Mouse (Mus musculus) layer of hippocampus, adult 2 months (tissue): ENCODE measurements around the gene Chd9. TPM values are rescaled to one million over a fixed set of nuclear protein-coding genes. Genes with fewer than 3 reads are reported as not detected.
"Not testable (repeated sequence)": the region's sequence is repeated elsewhere in the genome, so short reads cannot be mapped to it uniquely, and the experiment has no call there.

Source experiments
- DNase-seq, 2 experiments: peaks; one replicate each; pipeline ENCODE4 v3.0.0; 2022; ENCODE audit warnings: low spot score in 2 of 2
- H3K27ac ChIP-seq: fragments of 200-600 bp; 2 replicates; pipeline ENCODE4 v1.8.1; 2022
- H3K4me3 ChIP-seq: fragments of 200-600 bp; 2 replicates; pipeline ENCODE4 v1.8.1; 2022; ENCODE audit warnings: mild to moderate bottlenecking
- CTCF ChIP-seq: fragments of 200-600 bp; conservative IDR thresholded peaks from 2 replicates; pipeline ENCODE4 v1.8.1; 2022; ENCODE audit warnings: antibody characterized with exemption, mild to moderate bottlenecking, moderate library complexity
- total RNA-seq, 2 experiments: library from RNA; stranded (reverse); gene quantifications; 2 replicates each; pipeline ENCODE4 v1.2.3; 2021

Gene Chd9
- total RNA-seq, 2 experiments from 2014 or later, result 254 to 256 TPM

DNA sequence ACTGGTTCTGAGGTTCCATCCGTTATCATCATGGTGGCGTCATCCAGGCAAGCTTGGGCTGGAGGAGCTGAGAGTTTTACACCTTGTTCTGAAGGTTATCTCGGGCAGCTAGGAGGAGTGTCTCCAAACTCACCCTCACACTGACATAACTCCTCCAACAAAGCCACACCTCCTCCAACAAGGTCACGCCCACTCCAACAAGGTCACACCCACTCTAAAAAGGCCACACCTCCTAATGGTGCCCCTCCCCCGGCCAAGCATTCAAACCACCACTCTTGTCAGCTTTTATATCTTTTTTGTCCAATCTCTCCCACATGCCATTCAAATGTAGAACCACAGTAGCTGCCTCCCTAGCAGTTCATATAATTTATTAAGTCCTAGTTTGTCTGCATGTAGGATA lies 53.0 kb downstream of the Chd9 start:
- no peak for DNase-seq
- TF ChIP-seq CTCF, result no peak
- Histone ChIP-seq H3K4me3 (no peak overlapping the region), H3K27ac (no peak overlapping the region)

DNA sequence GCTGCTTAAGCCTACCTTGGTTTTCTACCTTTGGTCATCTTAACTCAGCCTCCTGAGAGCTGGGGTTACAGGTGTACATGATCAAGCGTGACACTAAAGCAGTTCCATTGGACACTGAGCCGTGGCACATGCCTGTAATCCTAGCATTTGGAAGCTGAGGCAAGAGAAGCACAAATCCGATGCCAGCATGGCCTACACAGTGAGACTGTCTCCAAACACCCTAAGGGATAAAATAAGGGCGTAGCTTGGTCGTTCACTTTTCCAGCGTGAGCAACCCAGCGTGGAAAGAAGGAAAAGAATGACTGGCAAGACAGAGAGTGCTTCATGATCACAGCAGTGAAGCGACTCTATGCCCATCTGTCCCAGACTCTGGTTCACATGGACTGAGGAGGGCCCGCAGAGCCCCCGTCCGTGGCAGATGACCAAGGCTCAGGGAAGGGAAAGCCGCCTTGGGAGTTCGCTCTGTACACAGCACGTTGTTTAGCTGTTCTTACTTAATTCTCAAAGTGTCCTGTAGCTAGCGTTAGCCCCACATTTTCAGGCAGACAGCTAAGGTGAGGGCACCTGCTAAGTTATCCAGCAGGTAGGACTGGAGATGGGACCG lies 54.0 kb downstream of the Chd9 start:
- DNase-seq, result no peak
- no peak for TF ChIP-seq CTCF
- H3K27ac ChIP-seq, result no peak overlapping the region
- no peak overlapping the region for H3K4me3 ChIP-seq

DNA sequence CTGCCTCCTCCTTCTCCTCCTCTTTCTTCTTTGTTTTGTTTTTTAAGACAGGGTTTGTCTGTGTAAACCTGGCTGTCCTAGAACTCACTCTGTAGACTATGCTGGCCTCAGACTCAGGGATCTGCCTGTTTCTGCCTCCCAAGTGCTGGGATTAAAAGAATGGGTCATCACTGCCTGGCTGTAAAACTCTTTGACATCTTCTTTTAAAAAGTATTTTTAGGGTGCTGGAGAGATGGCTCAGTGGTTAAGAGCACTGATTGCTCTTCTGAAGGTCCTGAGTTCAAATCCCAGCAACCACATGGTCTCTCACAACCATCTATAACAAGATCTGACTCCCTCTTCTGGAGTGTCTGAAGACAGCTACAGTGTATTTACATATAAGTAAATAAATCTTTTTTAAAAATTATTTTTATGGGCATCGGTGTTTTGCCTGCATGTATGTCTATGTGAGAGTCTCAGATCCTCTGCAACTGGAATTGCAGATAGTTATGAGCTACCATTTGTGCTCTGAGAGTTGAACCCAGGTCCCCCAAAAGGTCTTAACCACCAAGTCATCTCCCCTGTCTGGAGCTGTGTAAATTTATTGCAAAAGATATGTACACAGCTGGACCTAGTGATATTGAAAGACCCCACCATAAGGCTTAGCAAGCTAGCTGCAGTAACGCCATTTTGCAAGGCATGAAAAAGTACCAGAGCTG lies 57.7 kb downstream of the Chd9 start:
- DNase-seq, result no peak
- H3K4me3 ChIP-seq, result no peak overlapping the region
- TF ChIP-seq CTCF, result peak; percentile 21
- H3K27ac ChIP-seq, result 0 out of 2 replicates have a peak overlapping the region, but pooled peaks have one; percentile 29

DNA sequence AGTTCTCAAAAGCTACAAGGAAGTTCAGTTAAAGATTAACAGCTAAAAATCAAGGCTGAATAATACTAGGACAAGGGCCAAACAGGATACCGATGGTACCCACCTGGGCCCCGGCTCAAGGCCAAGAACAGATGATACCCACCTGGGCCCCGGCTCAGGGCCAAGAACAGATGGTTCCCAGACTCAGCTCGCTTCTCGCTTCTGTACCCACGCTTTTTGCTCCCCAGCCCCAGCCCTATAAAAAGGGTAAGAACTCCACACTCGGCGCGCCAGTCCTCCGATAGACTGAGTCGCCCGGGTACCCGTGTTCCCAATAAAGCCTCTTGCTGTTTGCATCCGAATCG lies 58.2 kb downstream of the Chd9 start:
- H3K27ac ChIP-seq, H3K4me3 ChIP-seq, DNase-seq: not testable (repeated sequence)

DNA sequence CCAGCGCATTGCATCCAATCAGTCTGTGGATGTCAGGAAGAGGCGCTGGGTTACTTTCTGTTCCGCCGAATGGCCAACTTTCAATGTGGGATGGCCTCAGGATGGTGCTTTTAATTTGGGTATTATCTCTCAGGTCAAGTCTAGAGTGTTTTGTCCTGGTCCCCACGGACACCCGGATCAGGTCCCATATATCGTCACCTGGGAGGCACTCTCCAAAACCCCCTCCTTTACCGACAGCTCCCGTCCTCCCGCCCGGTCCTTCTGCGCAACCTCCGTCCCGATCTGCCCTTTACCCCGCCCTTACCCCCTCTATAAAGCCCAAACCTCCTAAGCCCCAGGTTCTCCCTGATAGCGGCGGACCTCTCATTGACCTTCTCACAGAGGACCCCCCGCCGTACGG lies 59.2 kb downstream of the Chd9 start:
- H3K4me3 ChIP-seq, result peak overlapping the region; percentile 44
- H3K27ac ChIP-seq, DNase-seq: not testable (repeated sequence)

DNA sequence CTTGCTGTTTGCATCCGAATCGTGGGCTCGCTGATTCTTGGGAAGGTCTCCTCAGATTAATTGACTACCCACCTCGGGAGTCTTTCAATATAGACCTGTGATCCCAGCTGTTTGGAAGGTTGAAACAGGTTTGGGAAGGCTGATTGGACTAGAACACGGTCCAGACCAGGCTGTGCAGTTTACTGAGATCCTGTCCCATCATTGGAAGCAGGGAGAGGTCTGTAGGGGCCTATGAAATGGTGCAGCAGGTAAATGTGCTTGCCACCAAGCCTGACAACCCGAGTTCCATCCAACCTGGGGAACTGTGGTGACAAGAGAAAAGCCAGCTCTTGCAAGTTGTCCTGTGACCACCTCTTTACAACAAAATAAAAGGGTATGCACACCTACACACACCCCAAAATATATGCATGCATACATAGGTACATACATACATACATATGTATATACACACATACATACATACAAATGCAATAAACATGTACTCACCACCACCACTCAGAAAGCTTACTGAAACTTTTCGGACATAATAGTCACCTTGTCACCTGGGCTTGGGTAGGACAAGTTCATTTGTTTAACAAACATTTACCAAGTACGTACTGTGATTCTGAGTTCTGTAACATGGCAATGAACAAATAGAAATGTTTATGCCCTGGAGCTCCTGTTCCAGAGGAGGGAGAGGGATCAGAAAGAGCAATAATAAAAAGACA lies 63.9 kb downstream of the Chd9 start:
- peak overlapping the region; percentile 54; the same call in 1 of the 2 replicates for H3K27ac ChIP-seq
- no peak for TF ChIP-seq CTCF
- DNase-seq, result no peak
- no peak overlapping the region; the same call in 1 of the 2 replicates for H3K4me3 ChIP-seq

DNA sequence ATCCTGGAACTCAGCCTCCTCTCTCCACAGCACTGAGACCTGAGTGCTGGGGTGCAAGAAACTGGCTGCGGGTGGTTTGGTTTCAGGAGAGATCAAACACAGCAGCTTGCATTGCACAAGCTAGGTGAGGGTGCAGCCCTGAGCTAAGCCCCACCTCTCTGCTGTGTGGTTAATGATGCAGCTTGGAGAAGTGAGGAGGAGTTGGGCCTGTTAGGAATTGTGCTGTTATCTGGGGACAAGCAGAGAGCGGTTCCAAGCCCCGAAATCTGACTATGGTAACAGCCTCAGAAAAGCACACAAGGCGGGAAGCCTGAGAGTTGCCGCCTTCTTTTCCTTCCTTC lies 64.4 kb downstream of the Chd9 start:
- no peak for DNase-seq
- H3K27ac ChIP-seq, result peak overlapping the region; percentile 54; the same call in 1 of the 2 replicates
- no peak for TF ChIP-seq CTCF
- H3K4me3 ChIP-seq, result no peak overlapping the region; the same call in 1 of the 2 replicates

DNA sequence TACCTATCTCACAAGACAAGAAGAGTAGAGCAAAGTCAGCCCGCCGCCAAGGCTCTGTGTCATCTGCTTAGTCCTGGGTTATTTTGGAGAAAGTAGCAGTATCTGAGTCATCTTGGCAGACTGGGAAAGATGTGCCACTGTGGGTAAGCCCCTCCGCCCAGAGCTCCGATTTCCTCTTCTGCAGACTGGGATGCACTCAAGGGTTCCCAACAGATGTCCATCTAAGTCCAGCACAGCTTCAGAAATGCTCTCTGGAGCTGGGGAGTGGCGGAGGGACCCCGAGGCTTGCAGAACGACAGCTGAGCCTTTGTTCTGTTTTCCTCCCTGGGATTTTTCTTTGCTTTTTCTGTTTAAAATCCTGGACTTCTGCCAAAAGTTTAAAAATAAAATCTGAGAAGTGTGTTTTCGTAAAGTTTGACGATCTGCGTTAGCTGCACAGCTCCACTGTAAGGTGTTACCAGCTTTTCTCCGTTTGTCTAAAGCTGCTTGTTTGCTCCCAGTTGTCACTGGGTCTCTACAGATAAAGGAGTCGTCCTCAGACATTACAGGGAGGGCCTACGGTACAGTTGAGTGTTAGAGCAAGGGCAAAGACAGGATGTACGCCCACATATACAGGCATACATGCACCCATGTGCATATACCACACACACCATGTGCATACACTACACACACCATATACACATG lies 66.2 kb downstream of the Chd9 start:
- Histone ChIP-seq H3K27ac (peak overlapping the region; percentile 19; the same call in 1 of the 2 replicates), H3K4me3 (no peak overlapping the region; the same call in 1 of the 2 replicates)
- no peak for DNase-seq
- TF ChIP-seq CTCF, result no peak

DNA sequence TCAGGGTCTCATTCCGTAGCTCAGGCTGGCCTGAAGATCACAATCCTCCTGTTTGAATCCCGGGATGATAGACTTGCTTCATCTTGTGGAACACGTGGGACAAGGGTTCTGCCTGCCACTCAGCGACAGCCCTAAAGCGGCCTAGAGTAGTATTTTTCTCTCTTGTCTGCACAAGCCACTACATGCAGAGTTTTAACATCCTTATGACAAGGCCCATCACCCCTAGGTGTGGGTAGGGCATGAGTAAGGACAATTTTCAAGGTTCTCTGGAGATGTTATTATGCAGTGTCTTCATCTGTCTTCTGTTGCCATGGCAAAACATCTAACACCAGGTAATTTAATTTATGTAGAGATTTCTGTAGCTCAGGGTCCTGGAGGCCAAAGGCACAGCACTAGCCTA lies 69.2 kb downstream of the Chd9 start:
- no peak for DNase-seq
- Histone ChIP-seq H3K27ac (no peak overlapping the region), H3K4me3 (no peak overlapping the region)
- TF ChIP-seq CTCF, result no peak

DNA sequence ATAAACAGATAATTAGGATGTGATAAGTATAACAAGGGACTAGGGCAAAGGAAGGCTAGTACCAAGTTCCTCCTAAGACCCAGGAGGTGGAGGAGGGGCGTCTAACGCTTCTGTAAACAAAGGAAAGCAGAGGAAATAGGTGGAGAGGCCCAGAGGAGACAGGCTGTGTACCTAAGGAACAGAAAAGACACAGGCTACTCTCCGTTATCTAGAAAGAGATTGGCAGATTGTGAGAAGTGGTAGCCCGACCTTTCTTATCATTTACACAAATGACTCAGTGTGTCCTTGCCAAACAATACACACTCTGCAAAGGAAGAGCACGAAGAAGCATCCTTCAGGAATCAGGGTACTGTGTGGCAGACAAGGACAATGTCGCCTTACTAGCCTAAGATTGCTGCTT lies 70.4 kb downstream of the Chd9 start:
- DNase-seq, result no peak
- H3K27ac ChIP-seq, result no peak overlapping the region

DNA sequence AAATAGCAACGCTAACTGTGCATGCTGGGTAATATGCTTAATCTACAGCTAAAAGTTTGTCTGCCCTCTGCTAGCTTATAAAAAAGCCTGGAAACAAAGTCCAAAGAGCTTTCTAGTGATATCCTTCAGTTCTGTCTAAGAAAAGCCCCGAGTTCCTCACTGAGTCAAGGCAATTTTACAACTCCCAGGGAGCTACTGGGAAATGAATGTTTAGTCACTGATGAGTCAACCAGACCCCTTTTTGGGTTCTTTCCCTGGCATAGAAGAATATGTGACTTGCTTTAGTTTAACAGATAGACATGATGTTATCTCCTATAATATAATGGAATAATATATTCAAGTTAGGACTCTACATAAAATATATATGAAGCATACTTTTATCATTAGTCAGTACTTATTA lies 73.8 kb downstream of the Chd9 start:
- TF ChIP-seq CTCF, result no peak
- Histone ChIP-seq H3K27ac (no peak overlapping the region), H3K4me3 (no peak overlapping the region)
- no peak for DNase-seq

More for the DNA sequence above, 70.4 kb downstream of the Chd9 start:
- H3K4me3 ChIP-seq, result no peak overlapping the region
- no peak for TF ChIP-seq CTCF

DNA sequence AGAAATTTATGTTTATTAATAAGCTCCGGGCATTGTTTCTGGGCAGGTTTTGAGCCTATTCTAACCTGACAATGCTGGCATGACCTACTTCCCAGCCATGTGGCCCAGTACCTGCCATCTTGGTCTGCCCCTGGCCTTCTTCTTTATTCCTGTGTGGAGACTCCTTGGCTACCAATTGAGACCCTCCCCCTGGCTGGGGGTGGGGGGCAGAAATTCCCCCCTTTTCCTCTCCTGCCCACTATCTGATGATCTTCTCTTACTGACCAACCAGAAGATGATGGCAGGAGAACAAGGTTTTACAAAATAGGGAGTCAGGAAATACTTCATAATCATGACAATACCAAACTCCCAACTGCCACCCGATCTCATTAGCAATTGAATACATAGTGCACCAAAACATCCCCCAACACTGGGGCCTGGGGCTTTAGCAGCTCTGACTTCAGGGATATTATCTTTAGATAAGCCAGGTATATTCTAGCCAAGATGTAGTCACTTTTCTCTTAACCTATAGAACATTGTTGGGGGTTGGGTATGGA lies 76.1 kb downstream of the Chd9 start:
- Histone ChIP-seq H3K4me3 (no peak overlapping the region), H3K27ac (no peak overlapping the region)
- TF ChIP-seq CTCF, result no peak
- DNase-seq, result no peak

DNA sequence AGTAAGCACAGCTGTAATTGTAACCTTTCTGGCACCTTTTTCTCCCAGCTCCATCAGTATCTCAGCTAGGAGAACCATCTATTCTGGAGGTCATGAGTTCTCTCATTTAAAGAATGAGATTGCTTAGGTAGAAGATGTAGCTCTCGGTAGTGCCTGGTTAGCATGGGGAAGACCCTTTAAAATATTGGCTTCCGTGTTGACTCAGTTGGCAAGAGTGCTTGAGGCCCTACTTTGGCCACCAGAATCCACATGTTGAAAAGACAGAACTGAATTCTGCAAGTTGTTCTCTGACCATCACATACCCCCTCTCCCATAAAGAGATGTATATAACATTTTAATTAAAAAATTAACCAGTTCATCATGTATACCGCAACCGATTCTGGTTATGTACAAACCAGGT lies 78.8 kb downstream of the Chd9 start:
- DNase-seq, result no peak
- Histone ChIP-seq H3K27ac (no peak overlapping the region; the same call in 1 of the 2 replicates), H3K4me3 (no peak overlapping the region; the same call in 1 of the 2 replicates)
- no peak for TF ChIP-seq CTCF
